Mouse (Mus musculus): ENCODE data around the gene Myo10.

DNA sequence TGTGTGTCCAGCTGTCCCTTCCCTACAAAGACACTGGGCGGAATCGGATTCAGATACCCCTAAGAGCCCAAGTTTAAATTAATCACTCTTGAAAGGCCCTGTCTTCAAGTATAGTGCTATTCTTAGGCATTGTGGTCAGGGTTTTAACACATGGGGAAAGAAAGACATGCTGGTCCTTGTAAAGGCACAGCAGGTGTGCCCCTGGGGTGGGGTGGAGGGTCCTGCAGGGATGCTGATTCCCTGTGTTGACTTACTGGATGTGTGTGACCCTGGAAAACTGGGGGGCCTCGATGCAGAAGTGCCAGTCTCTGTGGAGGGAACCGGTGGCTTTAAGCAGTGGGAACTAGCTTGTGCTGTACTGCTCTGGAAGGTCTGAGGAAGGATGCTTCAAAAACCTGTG lies 90.6 kb downstream of the Myo10 start:
- TF ChIP-seq POLR2A (IDR thresholded peaks at IDR 0.05; ENCODE audit: extremely low read depth, insufficient read depth, low read length) (no peak), CTCF (IDR thresholded peaks at IDR 0.05; ENCODE audit: low read depth, low read length) (no peak)

All from liver, adult 2 months (tissue).